Mouse (Mus musculus) cerebellum, adult (tissue): ENCODE measurements around the gene Upf3a.
"Not testable (repeated sequence)": the region's sequence is repeated elsewhere in the genome, so short reads cannot be mapped to it uniquely, and the experiment has no call there.

Experiments used
- ATAC-seq: cut with Nextera tagmentation; 2 replicates; pipeline ENCODE4 v1.9.2; 2017; ENCODE audit warnings: mild to moderate bottlenecking, moderate library complexity, mixed read lengths; ENCODE audit not compliant: insufficient number of reproducible peaks, low FRiP score, low TSS enrichment

Upf3a gene

GRCm38 (mm10) chr8:13785250-13785763, at the start of gene Upf3a:
Gene Upf3a, plus strand, starts transcription at chr8:13785615.
- ATAC-seq = peak; percentile 95

GRCm38 (mm10) chr8:13740323-13740770, 45.1 kb upstream of the Upf3a start:
- no peak for ATAC-seq

- no peak for ATAC-seq
Measured at GRCm38 (mm10) chr8:13740817-13741613, 44.4 kb upstream of the Upf3a start.

- not testable (repeated sequence) for ATAC-seq
Measured at GRCm38 (mm10) chr8:13746212-13746611, 39.2 kb upstream of the Upf3a start.

GRCm38 (mm10) chr8:13747626-13748025, 37.8 kb upstream of the Upf3a start:
- ATAC-seq = no peak

- ATAC-seq = no peak
Measured at GRCm38 (mm10) chr8:13753680-13754079, 31.7 kb upstream of the Upf3a start.

GRCm38 (mm10) chr8:13756480-13756879, 28.9 kb upstream of the Upf3a start:
- ATAC-seq = no peak

- peak; percentile 86 for ATAC-seq
Measured at GRCm38 (mm10) chr8:13756982-13757804, 28.2 kb upstream of the Upf3a start, which contains the start of gene Cdc16. Gene Cdc16, plus strand, starts transcription at chr8:13757676.

- ATAC-seq = 0 out of 2 replicates have a peak, but pooled peaks have one; percentile 9
Measured at GRCm38 (mm10) chr8:13757805-13758727, 27.3 kb upstream of the Upf3a start.

- no peak for ATAC-seq
Measured at GRCm38 (mm10) chr8:13769206-13769605, 16.2 kb upstream of the Upf3a start.

GRCm38 (mm10) chr8:13780536-13780935, 4.9 kb upstream of the Upf3a start:
- no peak for ATAC-seq

- peak; percentile 87 for ATAC-seq
Measured at GRCm38 (mm10) chr8:13785764-13786299, 417 bp downstream of the Upf3a start.

GRCm38 (mm10) chr8:13789606-13790005, 4.2 kb downstream of the Upf3a start:
- no peak for ATAC-seq

- ATAC-seq = no peak
Measured at GRCm38 (mm10) chr8:13793097-13793745, 7.8 kb downstream of the Upf3a start.

- ATAC-seq = no peak
Measured at GRCm38 (mm10) chr8:13793746-13794101, 8.3 kb downstream of the Upf3a start.

- ATAC-seq = no peak
Measured at GRCm38 (mm10) chr8:13797676-13798075, 12.3 kb downstream of the Upf3a start.

GRCm38 (mm10) chr8:13799566-13799965, 14.2 kb downstream of the Upf3a start:
- ATAC-seq = no peak

GRCm38 (mm10) chr8:13828598-13829172, 43.3 kb downstream of the Upf3a start:
- ATAC-seq = no peak

GRCm38 (mm10) chr8:13838289-13838688, 52.9 kb downstream of the Upf3a start, which contains the start of gene AF366264:
Gene AF366264, minus strand, starts transcription at chr8:13838389.
- ATAC-seq = not testable (repeated sequence)
